Mouse (Mus musculus) stomach, adult 2 months (tissue): ENCODE results near the gene Ak4. TPM values are rescaled to one million over a fixed set of nuclear protein-coding genes. Genes with fewer than 3 reads are reported as not detected.

Experiments used
- polyA plus RNA-seq: library from polyadenylated mRNA; depleted of rRNA; stranded (reverse); fragments of >200 nt; gene quantifications from 2 replicates; pipeline ENCODE4 v1.2.3, GENCODE M21; 2012; rRNA removed

Gene Ak4
- polyA plus RNA-seq, result 6.6 and 10.1 TPM in 2 replicates

DNA sequence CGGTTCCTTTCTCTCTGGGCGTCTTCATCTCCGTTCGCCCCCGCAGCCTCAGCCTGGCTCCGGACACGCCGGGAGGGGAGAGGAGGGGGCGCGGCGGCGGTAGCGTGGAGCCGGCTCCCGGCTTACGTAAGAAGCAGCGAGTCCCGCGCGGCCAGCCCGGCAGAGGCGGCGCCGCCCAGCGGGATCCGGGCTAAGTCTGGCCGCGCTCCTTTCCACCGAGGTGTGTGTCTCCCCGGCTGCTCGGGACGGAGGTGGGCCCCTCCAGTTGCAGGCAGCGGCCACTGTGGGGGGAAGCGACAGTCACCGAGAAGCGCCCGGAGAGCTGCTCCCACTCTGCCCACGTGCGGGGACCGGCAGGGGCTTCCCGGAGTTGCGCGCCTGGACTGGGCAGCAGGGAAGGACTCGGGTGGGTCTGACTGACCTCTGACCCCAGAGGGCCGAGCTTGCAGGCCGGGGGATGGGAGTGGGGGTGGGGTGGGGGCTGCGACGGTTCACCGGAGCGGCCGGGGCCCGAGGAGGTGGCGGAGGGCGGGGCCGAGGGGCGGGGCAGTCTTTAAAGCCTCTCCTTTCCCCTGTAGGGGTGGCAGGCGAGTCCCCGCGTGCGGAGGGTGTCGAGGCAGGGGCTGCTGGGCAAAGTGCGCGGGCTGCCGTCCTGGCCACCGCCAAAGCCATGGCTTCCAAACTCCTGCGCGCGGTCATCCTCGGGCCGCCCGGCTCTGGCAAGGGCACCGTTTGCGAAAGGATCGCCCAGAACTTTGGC, at the start of gene Ak4:
Gene Ak4, plus strand, starts transcription at position 127 of the 760 bp plus-strand sequence.

GRCm38 (mm10) chr4:101496534-101497237, 77.6 kb downstream of the Ak4 start, which contains the start of gene Dnajc6:
Gene Dnajc6 (plus strand): TSS chr4:101496648.

Other genes with a start within 250 kb of the Ak4 start
- gene Jak1, start 154.0 kb upstream of the Ak4 start, polyA plus RNA-seq, result 10.3 and 11.7 TPM in 2 replicates
- 0.17 and 0.31 TPM in 2 replicates for gene Dnajc6, start 77.4 kb downstream of the Ak4 start, polyA plus RNA-seq
- gene Leprot, start 228.4 kb downstream of the Ak4 start, polyA plus RNA-seq, result 13.9 and 21.3 TPM in 2 replicates